Mouse (Mus musculus) C3H10T1/2 (cell line): ENCODE measurements around the gene Olfr432. TPM values are rescaled to one million over a fixed set of nuclear protein-coding genes. Genes with fewer than 3 reads are reported as not detected.

Experiments
- polyA plus RNA-seq, 2 experiments: library from polyadenylated mRNA; unstranded; fragments of >200 nt; fragmentation: generic; extraction: Trizol; gene quantifications; one replicate each; pipeline ENCODE4 v1.2.1; 2012; ENCODE audit warnings: missing spikeins in 2 of 2

The Olfr432 gene
- not detected for polyA plus RNA-seq

DNA sequence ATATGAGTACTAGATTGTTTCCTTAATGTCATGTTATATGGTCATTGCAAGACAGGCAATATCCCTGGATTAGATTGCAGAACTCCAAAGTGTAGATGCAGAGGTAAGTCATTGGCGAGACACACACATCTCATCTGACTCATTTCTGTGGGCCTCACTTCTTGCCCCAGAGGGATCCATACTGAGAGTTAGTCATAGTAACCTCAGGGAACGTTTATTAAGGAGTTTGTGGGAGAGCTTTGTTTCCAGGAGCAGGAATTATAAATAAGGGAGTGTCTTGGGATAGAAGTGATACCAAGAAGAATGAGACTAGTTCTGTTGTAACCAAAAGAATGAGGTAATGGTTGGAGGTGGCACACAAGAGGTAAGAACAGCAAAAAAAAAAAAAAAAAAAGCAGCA lies at the start of gene Olfr432:
Gene Olfr432, plus strand, starts transcription at position 313 of the 400 bp plus-strand sequence.

GRCm38 (mm10) chr1:174031698-174032097 lies 17.3 kb upstream of the Olfr432 start, which contains the start of gene Ifi205:
Ifi205 (minus strand) TSS chr1:174031810.

GRCm38 (mm10) chr1:174040523-174041177 lies 8.4 kb upstream of the Olfr432 start, which contains the start of gene Olfr433:
Olfr433 (plus strand) TSS chr1:174040705.

GRCm38 (mm10) chr1:174066305-174066704 lies 17.3 kb downstream of the Olfr432 start, which contains the start of gene Olfr430:
Olfr430 (plus strand) TSS chr1:174066605.

GRCm38 (mm10) chr1:174084031-174084430 lies 35.0 kb downstream of the Olfr432 start, which contains the start of gene Olfr429:
Olfr429 (plus strand) TSS chr1:174084331.

DNA sequence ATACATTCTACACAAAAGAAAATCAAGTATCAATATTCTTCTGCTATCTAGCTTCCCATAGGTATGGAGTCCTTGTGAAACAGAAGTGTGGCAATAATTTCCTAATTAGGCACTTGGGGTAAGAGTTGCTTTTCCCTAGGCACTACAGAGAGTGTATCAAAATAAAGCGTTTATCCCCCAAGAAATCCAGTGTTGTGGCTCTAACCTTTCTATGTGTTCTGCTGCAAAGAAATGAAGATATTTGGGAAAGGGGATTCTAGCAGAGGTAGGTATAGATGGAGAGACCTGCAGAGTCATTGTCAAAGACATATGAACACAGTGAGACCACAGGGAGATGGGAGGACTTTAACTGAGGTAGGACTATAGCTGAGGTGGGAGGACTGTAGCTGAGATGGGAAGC lies 47.6 kb downstream of the Olfr432 start, which contains the start of gene Olfr427:
Gene Olfr427, plus strand, starts transcription at position 301 of the 400 bp plus-strand sequence.

Other genes starting within 250 kb of the Olfr432 start
- gene Ifi211, start 136.2 kb upstream of the Olfr432 start, polyA plus RNA-seq = 1 to 10 TPM in 1 of 2 experiments, under 1 TPM in 1; 0.08 to 1.6 TPM
- 1 to 10 TPM in 1 of 2 experiments, under 1 TPM in 1; 0.97 to 4.7 TPM for gene Mndal, start 106.7 kb upstream of the Olfr432 start, polyA plus RNA-seq
- 1 to 10 TPM in 1 of 2 experiments, under 1 TPM in 1; 0.63 to 7.4 TPM for gene Ifi203, start 106.5 kb upstream of the Olfr432 start, polyA plus RNA-seq
- 1 to 10 TPM in 1 of 2 experiments, under 1 TPM in 1; 0.32 to 4.0 TPM for gene Ifi202b, start 66.5 kb upstream of the Olfr432 start, polyA plus RNA-seq
- not detected for gene Ifi205, start 17.4 kb upstream of the Olfr432 start, polyA plus RNA-seq
- not detected for gene Olfr433, start 8.5 kb upstream of the Olfr432 start, polyA plus RNA-seq
- gene Olfr430, start 17.4 kb downstream of the Olfr432 start, polyA plus RNA-seq = not detected
- gene Olfr429, start 35.1 kb downstream of the Olfr432 start, polyA plus RNA-seq = not detected
- gene Olfr427, start 47.7 kb downstream of the Olfr432 start, polyA plus RNA-seq = not detected
- not detected for gene Olfr231, start 72.0 kb downstream of the Olfr432 start, polyA plus RNA-seq
- gene Olfr424, start 82.3 kb downstream of the Olfr432 start, polyA plus RNA-seq = not detected
- not detected for gene Olfr420, start 106.4 kb downstream of the Olfr432 start, polyA plus RNA-seq
- not detected for gene Spta1, start 123.6 kb downstream of the Olfr432 start, polyA plus RNA-seq
- not detected for gene Olfr419, start 202.9 kb downstream of the Olfr432 start, polyA plus RNA-seq